Mouse (Mus musculus): ENCODE measurements at regions not wholly inside any gene's neighbourhood (a gene's known extent, or its start where the extent isn't known, plus 50 kb on each side); places are given as distances from the start of the nearest gene placed in this dataset.

DNA sequence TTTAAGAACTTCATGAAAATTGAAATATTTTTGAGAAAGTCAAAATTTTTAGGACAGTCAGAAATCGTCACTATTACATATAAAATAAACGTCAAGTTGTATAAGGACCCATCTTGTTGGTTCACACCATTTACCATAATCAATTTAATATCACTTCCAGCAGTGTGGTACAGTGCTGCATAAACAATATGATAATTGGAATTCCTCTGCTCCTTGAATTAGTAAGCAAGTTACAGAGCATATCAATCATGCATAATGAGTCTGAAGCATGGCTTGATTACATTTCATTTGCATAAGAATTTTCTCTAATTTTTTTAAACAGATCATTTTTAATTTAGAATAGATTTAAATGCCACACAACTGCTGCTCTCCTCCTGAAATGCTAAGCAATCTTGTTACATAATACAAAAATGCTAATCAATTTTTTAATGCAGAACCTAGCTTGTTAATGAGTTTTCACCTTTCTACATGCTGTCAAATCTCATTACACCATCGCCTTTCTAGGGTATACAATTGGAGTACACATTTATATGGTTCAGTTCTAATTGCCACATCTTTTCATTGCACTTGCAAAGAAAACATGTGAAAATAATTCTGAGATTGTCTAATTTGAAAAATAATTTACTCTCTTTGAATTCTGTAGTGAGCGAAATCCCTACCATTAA lies 194.5 kb downstream of the Ctag2 start:
- DNase-seq (ENCODE audit: low read depth, low spot score): peak; percentile 3

DNA sequence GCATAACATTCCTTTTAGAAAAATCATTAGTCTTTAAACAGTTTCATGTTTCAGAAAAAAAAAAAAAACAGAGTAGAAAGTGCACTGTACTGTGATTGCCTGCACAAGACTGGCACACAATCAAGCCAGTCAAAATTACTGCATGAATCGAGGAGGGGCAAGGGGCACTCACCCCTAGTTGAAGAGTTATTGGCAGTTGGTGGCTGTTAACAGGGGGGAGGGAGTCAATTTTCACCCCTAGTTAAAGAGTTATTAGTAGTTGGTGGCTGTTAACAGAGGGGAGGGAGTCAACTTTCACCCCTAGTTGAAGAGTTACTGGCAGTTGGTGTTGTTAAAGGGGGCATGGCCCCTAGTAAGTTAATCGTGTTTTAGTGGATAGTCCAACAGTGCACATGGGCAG lies 205.3 kb downstream of the Ctag2 start:
- no peak for DNase-seq (ENCODE audit: low read depth, low spot score)
